Mouse (Mus musculus): ENCODE measurements around the gene Tmem234. TPM values are rescaled to one million over a fixed set of nuclear protein-coding genes. Genes with fewer than 3 reads are reported as not detected.
A peak's percentile ranks its signal among the peaks of the same experiment; 100 is the strongest.

The Tmem234 gene
- polyA plus RNA-seq, 2 experiments, result 84.2 to 108 TPM

GRCm38 (mm10) chr4:129631867-129632266 lies 31.4 kb downstream of the Tmem234 start:
- no peak for ATAC-seq (ENCODE audit: insufficient read depth)
- DNase-seq (ENCODE audit: low read depth in 3 of 3, low spot score in 3 of 3), result no peak
- Histone ChIP-seq H3K4me3 (ENCODE audit: insufficient read depth in 1 of 2, low read depth in 2 of 2, low read length in 2 of 2) (no peak overlapping the region), H3K9me3 (ENCODE audit: control insufficient read depth, low read length) (no peaks in the 10 kb centered on the region), H3K27ac (no peak overlapping the region), H3K9ac (replicated peaks) (no peak overlapping the region), H3K4me1 (replicated peaks; ENCODE audit: control insufficient read depth in 2 of 2, insufficient read depth in 2 of 2, low read length in 1 of 2) (peaks cover 7 to 14% of the 10 kb centered on the region in 2 experiments), H3K27me3 (ENCODE audit: control insufficient read depth, insufficient read depth, low read length) (no peaks in the 10 kb centered on the region), H3K36me3 (replicated peaks; ENCODE audit: control insufficient read depth, insufficient read depth, low read depth) (peaks cover 90% of the 10 kb centered on the region), H3K4me2 (ENCODE audit: low read depth) (no peak overlapping the region)
- TF ChIP-seq EP300 (IDR thresholded peaks at IDR 0.05; ENCODE audit: low read depth) (no peak), CTCF (IDR thresholded peaks at IDR 0.05; ENCODE audit: low read depth) (no peak)
- 85% methylated on average over 12 of the region's 12 CpGs for WGBS (ENCODE audit: insufficient replicate concordance)

- peak overlapping the region; percentile 9; the same call in 1 of the 2 replicates for H3K9ac ChIP-seq (replicated peaks)
- H3K9me3 ChIP-seq (ENCODE audit: control insufficient read depth, low read length), result no peaks in the 10 kb centered on the region
- H3K27me3 ChIP-seq (ENCODE audit: control insufficient read depth, insufficient read depth, low read length), result no peaks in the 10 kb centered on the region
- H3K4me2 ChIP-seq (ENCODE audit: low read depth), result peak overlapping the region; percentile 40
- H3K4me1 ChIP-seq (replicated peaks; ENCODE audit: control insufficient read depth in 2 of 2, insufficient read depth in 2 of 2, low read length in 1 of 2), result peaks cover 7 to 14% of the 10 kb centered on the region in 2 experiments
- ATAC-seq (ENCODE audit: insufficient read depth) (peak; percentile 79), DNase-seq (ENCODE audit: low read depth in 3 of 3, low spot score in 3 of 3) (no peak)
- peaks cover 88% of the 10 kb centered on the region for H3K36me3 ChIP-seq (replicated peaks; ENCODE audit: control insufficient read depth, insufficient read depth, low read depth)
- H3K4me3 ChIP-seq (ENCODE audit: insufficient read depth in 1 of 2, low read depth in 2 of 2, low read length in 2 of 2), result no peak overlapping the region
- no peak overlapping the region for H3K27ac ChIP-seq
- TF ChIP-seq CTCF (IDR thresholded peaks at IDR 0.05; ENCODE audit: low read depth) (no peak), EP300 (IDR thresholded peaks at IDR 0.05; ENCODE audit: low read depth) (0 out of 2 replicates have a peak, but pooled peaks have one; percentile 15)
- WGBS (ENCODE audit: insufficient replicate concordance), result 34% methylated on average over 6 of the region's 6 CpGs
Measured at GRCm38 (mm10) chr4:129633852-129634251, 33.4 kb downstream of the Tmem234 start.

- 84% methylated on average over 15 of the region's 15 CpGs for WGBS (ENCODE audit: insufficient replicate concordance)
- peaks cover 10 to 18% of the 10 kb centered on the region in 2 experiments for H3K4me1 ChIP-seq (replicated peaks; ENCODE audit: control insufficient read depth in 2 of 2, insufficient read depth in 2 of 2, low read length in 1 of 2)
- no peak for DNase-seq (ENCODE audit: low read depth in 3 of 3, low spot score in 3 of 3)
- H3K27ac ChIP-seq, result no peak overlapping the region
- H3K4me3 ChIP-seq (ENCODE audit: insufficient read depth in 1 of 2, low read depth in 2 of 2, low read length in 2 of 2), result peak overlapping the region in 1 of 2 experiments; percentile 57; a peak in 3 of 4 replicates
- no peaks in the 10 kb centered on the region for H3K27me3 ChIP-seq (ENCODE audit: control insufficient read depth, insufficient read depth, low read length)
- no peak for TF ChIP-seq CTCF (IDR thresholded peaks at IDR 0.05; ENCODE audit: low read depth)
- no peak for TF ChIP-seq EP300 (IDR thresholded peaks at IDR 0.05; ENCODE audit: low read depth)
- H3K9ac ChIP-seq (replicated peaks), result peak overlapping the region; percentile 74
- H3K4me2 ChIP-seq (ENCODE audit: low read depth), result peak overlapping the region; percentile 85
- no peaks in the 10 kb centered on the region for H3K9me3 ChIP-seq (ENCODE audit: control insufficient read depth, low read length)
- no peak for ATAC-seq (ENCODE audit: insufficient read depth)
- peaks cover 40% of the 10 kb centered on the region for H3K36me3 ChIP-seq (replicated peaks; ENCODE audit: control insufficient read depth, insufficient read depth, low read depth)
Measured at GRCm38 (mm10) chr4:129639221-129639620, 38.8 kb downstream of the Tmem234 start.

DNA sequence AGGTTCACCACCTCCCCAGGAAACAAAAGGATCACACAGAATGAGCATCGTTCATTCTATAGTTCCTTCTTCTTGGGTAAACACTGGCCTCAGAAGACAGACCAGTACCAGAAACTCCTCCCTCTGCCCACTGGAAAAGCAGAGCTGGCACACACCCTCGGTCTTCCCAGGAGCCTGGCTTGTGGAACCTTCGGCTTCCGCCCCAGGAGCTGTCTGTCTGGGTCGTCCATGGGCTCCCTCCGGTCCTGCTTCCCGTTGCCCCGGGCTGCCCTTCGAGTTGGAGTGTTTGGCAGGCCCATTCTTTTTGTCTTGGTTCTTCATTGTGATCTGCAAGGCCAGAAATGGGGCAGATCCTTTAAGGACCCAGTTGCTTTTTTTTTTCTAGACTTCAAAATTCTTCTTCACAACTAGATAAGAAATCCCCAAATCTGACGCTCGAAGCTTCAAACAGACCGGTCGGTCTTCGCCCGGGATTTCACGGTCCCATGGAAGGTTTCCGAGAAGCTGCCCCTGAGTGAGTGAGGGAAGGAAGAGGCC lies 39.7 kb downstream of the Tmem234 start:
- Histone ChIP-seq H3K9me3 (ENCODE audit: control insufficient read depth, low read length) (no peaks in the 10 kb centered on the region), H3K4me3 (ENCODE audit: insufficient read depth in 1 of 2, low read depth in 2 of 2, low read length in 2 of 2) (peak overlapping the region; percentile 57 to 93), H3K4me1 (replicated peaks; ENCODE audit: control insufficient read depth in 2 of 2, insufficient read depth in 2 of 2, low read length in 1 of 2) (peaks cover 10 to 12% of the 10 kb centered on the region in 2 experiments), H3K9ac (replicated peaks) (peak overlapping the region; percentile 74), H3K36me3 (replicated peaks; ENCODE audit: control insufficient read depth, insufficient read depth, low read depth) (peaks cover 33% of the 10 kb centered on the region), H3K4me2 (ENCODE audit: low read depth) (peak overlapping the region; percentile 85), H3K27ac (peak overlapping the region; percentile 11), H3K27me3 (ENCODE audit: control insufficient read depth, insufficient read depth, low read length) (no peaks in the 10 kb centered on the region)
- 2% methylated on average over 17 of the region's 17 CpGs for WGBS (ENCODE audit: insufficient replicate concordance)
- no peak for ATAC-seq (ENCODE audit: insufficient read depth)
- no peak for DNase-seq (ENCODE audit: low read depth in 3 of 3, low spot score in 3 of 3)
- no peak for TF ChIP-seq EP300 (IDR thresholded peaks at IDR 0.05; ENCODE audit: low read depth)
- TF ChIP-seq CTCF (IDR thresholded peaks at IDR 0.05; ENCODE audit: low read depth), result no peak

DNA sequence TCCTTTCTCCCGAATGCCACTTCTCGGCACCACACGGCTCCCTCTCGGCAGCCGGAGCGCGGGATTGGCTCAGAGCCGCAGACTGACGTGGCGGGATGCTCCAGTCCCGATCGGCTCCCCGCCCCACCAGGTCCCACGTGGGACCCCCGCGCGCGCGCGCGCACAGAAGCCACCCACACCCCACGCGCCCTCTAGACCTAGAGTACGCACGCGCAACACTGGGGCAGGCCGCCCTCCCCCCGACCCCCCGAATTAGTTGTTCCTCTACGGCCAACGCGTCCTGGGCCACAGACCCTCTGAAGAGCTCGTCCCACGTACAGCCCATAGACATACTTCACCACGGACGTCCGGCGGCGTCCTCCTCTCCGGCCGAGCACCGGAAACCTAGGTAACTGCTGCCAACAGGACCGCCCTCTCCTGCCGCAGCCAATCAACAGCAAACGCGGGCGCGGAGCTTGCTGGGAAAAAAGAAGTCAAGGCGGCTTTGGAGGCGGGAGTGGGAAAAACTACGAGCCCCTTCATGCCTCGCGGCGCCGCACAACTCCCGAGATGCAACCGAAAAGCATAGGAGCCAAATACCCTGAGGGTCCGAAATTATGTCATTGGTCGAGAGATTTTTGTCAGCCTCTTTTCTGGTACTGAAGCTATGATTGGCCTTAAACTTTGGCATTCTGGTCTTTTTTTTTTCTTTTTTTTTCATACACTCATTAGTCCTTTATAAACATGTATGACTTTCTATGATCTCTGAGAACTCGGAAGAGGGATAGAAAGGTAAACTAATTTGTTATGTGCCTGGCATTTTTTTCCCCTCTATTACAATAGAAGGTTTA lies 40.4 kb downstream of the Tmem234 start, which contains the start of gene Txlna:
Gene Txlna (minus strand): TSS at position 428 of the 830 bp plus-strand sequence.
- no peak for TF ChIP-seq CTCF (IDR thresholded peaks at IDR 0.05; ENCODE audit: low read depth)
- TF ChIP-seq EP300 (IDR thresholded peaks at IDR 0.05; ENCODE audit: low read depth), result no peak; the same call in 1 of the 2 replicates
- no peaks in the 10 kb centered on the region for H3K27me3 ChIP-seq (ENCODE audit: control insufficient read depth, insufficient read depth, low read length)
- H3K9ac ChIP-seq (replicated peaks), result peak within 1 kb of the TSS; percentile 74
- H3K4me1 ChIP-seq (replicated peaks; ENCODE audit: control insufficient read depth in 2 of 2, insufficient read depth in 2 of 2, low read length in 1 of 2), result peaks cover 10 to 12% of the 10 kb centered on the region in 2 experiments
- peak; percentile 93 for ATAC-seq (ENCODE audit: insufficient read depth)
- peak within 1 kb of the TSS; percentile 56 for H3K27ac ChIP-seq
- no peaks in the 10 kb centered on the region for H3K9me3 ChIP-seq (ENCODE audit: control insufficient read depth, low read length)
- peak within 1 kb of the TSS; percentile 57 to 93 for H3K4me3 ChIP-seq (ENCODE audit: insufficient read depth in 1 of 2, low read depth in 2 of 2, low read length in 2 of 2)
- peak within 1 kb of the TSS; percentile 85 for H3K4me2 ChIP-seq (ENCODE audit: low read depth)
- peak; percentile 95 to 97 (median 95) for DNase-seq (ENCODE audit: low read depth in 3 of 3, low spot score in 3 of 3)
- under 1% methylated on average over 60 of the region's 60 CpGs for WGBS (ENCODE audit: insufficient replicate concordance)
- peaks cover 31% of the 10 kb centered on the region for H3K36me3 ChIP-seq (replicated peaks; ENCODE audit: control insufficient read depth, insufficient read depth, low read depth)

Data from liver, embryonic 14.5 days (tissue).